Comparison of ENCODE assay signal across 24 mouse cellular contexts in the genomic region with DNA sequence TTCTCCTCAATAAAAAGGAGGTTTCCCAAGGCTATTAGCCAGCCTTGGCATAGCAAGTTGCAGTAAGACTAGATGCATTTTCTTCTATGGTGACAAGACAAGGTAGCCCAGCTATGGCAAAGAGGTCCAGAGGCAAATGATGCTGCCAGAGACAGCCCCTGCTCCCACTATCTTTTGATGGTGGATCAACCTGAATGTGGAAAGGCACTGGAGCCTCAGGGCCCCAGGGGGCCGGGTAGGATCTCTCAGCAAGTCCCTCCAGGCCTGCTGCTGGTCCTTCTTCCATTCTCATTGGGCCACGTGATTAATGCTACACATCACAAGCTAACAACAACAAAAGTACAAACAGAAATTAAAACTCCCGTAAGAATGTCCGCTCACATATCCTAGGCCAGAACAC.
"Had no signal": no experiment of that assay in that cellular context is flagged by ENCODE, and none has a peak within 500 bp of the region (broad histone marks: within the 10 kb centered on the region; RNA-seq: fewer than 3 reads in every experiment).

No protein-coding gene starts in this region.

- DNase-seq: gastrocnemius, postnatal 14 days; gastrocnemius, postnatal 36 days; heart, adult 18-20 months; heart, postnatal 10 days; heart, postnatal 36 days; kidney, adult 11 months; kidney, adult 2 months; kidney, adult 9 months; kidney, postnatal 14 days; kidney, postnatal 36 days; layer of hippocampus, adult 9-11 months; layer of hippocampus, postnatal 36 days; left cerebral cortex, postnatal 4 days had no signal

- H3K36me3 ChIP-seq: heart, embryonic 12.5 days; hindbrain, embryonic 15.5 days; kidney, embryonic 15.5 days; limb, embryonic 13.5 days; limb, embryonic 15.5 days; liver, embryonic 12.5 days had no signal

- H3K4me2 ChIP-seq: heart, embryonic 12.5 days; hindbrain, embryonic 13.5 days; hindbrain, embryonic 15.5 days; kidney, embryonic 15.5 days; limb, embryonic 13.5 days; limb, embryonic 15.5 days; liver, embryonic 12.5 days had no signal

- H3K9ac ChIP-seq: heart, embryonic 12.5 days; hindbrain, embryonic 13.5 days; hindbrain, embryonic 15.5 days; kidney, embryonic 15.5 days; limb, embryonic 13.5 days; limb, embryonic 15.5 days; liver, embryonic 12.5 days; liver, embryonic 14.5 days had no signal

- H3K9me3 ChIP-seq: heart, embryonic 12.5 days; hindbrain, embryonic 13.5 days; hindbrain, embryonic 15.5 days; kidney, embryonic 15.5 days; limb, embryonic 13.5 days; limb, embryonic 15.5 days; liver, embryonic 12.5 days had no signal

- H3K4me3 ChIP-seq: heart, embryonic 12.5 days; hindbrain, embryonic 13.5 days; hindbrain, embryonic 15.5 days; kidney, embryonic 15.5 days; limb, embryonic 13.5 days; limb, embryonic 15.5 days; liver, embryonic 12.5 days had no signal

- ATAC-seq: hindbrain, postnatal 0 days; intestine, embryonic 16.5 days; liver, embryonic 12.5 days had no signal

- H3K4me1 ChIP-seq: hindbrain, embryonic 15.5 days; liver, embryonic 12.5 days had no signal

- H3K27me3 ChIP-seq: heart, embryonic 12.5 days; hindbrain, embryonic 15.5 days; kidney, embryonic 15.5 days; limb, embryonic 13.5 days; limb, embryonic 15.5 days; liver, embryonic 12.5 days had no signal

- H3K27ac ChIP-seq: hindbrain, embryonic 13.5 days; hindbrain, embryonic 15.5 days; hindbrain, postnatal 0 days; kidney, embryonic 15.5 days; kidney, postnatal 0 days; limb, embryonic 13.5 days; limb, embryonic 15.5 days; liver, embryonic 12.5 days; liver, embryonic 14.5 days had no signal
